Mouse (Mus musculus) cerebellum, adult 2 months (tissue): ENCODE results near the gene Tmem106b. TPM values are rescaled to one million over a fixed set of nuclear protein-coding genes. Genes with fewer than 3 reads are reported as not detected.

Source experiments
- DNase-seq, 2 experiments: peaks; one replicate each; pipeline ENCODE4 v3.0.0; 2021
- H3K27ac ChIP-seq: fragments of 200-500 bp; 2 replicates; pipeline ENCODE4 v1.5.1; 2012; ENCODE audit warnings: low read length, control low read depth, inconsistent platforms; ENCODE audit not compliant: insufficient read depth
- H3K27me3 ChIP-seq: fragments of 200-500 bp; 2 replicates; pipeline ENCODE4 v1.6.1; 2012; ENCODE audit warnings: inconsistent platforms, mild to moderate bottlenecking, low read length, moderate library complexity; ENCODE audit not compliant: control insufficient read depth, insufficient read depth
- H3K4me1 ChIP-seq: fragments of 200-500 bp; 2 replicates; pipeline ENCODE4 v1.6.1; 2011; ENCODE audit warnings: low read length; ENCODE audit not compliant: control insufficient read depth, insufficient read depth
- H3K4me3 ChIP-seq: fragments of 200-500 bp; replicated peaks from 2 replicates; pipeline ENCODE3; 2011; ENCODE audit warnings: mild to moderate bottlenecking, low read depth, low read length, control low read depth; ENCODE audit not compliant: insufficient read depth
- CTCF ChIP-seq: fragments of 200-500 bp; IDR thresholded peaks from 2 replicates; pipeline ENCODE4 v1.5.1; 2011; ENCODE audit warnings: low read depth, mild to moderate bottlenecking, control low read depth, low read length, moderate library complexity, borderline replicate concordance; ENCODE audit not compliant: insufficient read depth
- POLR2A ChIP-seq: fragments of 200-500 bp; IDR thresholded peaks from 2 replicates; pipeline ENCODE4 v1.6.1; 2011; ENCODE audit warnings: low read length, control low read depth, borderline replicate concordance; ENCODE audit not compliant: insufficient read depth
- WGBS: fragments of 180-500 bp; shearing (Covaris S2); methylation state at CpG from one replicate; pipeline ENCODE4 v1.1.7; 2018; 5-methylcytosine and 5-hydroxymethylcytosine counted together
- polyA plus RNA-seq: library from polyadenylated mRNA; depleted of rRNA; stranded (reverse); fragments of >200 nt; gene quantifications from 2 replicates; pipeline ENCODE4 v1.2.3, GENCODE M21; 2012; rRNA removed

The Tmem106b gene
- polyA plus RNA-seq: 52.6 and 64.7 TPM in 2 replicates

DNA sequence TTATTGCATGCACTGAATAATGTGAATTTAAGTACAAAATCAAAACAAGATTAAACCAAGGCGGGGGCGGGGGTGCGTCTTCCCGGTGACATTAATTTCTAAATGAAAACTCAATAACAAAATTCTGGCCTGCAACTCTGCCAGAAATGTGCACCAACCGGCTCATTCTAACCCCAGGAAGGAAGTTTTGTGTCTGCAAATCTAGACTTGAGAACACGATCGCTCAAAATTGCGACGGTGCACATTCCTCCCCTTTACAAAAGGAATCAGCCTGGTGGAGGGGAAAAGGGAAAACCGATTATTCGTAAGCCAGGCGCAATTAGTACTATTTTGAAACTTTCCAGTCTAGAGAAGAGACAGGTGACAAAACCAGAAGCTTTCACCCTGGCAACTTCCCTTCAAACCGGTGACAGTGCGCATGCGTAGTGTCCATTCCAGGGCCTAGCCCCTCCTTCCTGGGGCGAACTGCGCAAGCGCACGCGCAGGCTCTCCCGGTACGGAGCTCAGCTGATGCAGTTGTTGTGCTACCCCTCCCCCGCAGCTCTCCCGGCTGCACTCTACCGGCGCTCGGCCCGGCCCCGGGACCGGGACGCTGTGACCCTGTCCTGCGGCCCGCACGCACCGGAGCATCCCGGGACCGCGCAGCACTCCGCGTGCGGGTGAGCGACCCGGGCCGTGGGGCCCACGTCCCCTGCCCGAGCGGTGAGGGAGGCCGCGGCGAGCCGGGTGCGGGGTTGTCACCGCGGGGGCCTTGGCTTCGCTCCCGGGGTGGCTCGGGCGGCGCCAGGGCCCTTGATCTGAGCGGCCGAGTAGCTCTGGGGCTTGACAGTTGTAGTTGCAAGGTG is at the start of gene Tmem106b:
Tmem106b (plus strand) TSS at position 458 of the 845 bp plus-strand sequence.
- TF ChIP-seq POLR2A (peak; percentile 81), CTCF (no peak)
- Histone ChIP-seq H3K4me3 (peak within 1 kb of the TSS; percentile 81), H3K4me1 (no peaks in the 10 kb centered on the region), H3K27ac (peak within 1 kb of the TSS; percentile 93), H3K27me3 (no peaks in the 10 kb centered on the region)
- DNase-seq: peak; percentile 96 to 97
- WGBS: 2% methylated on average over 61 of the region's 61 CpGs

- 43% methylated on average over 5 of the region's 5 CpGs for WGBS
- DNase-seq: no peak
- TF ChIP-seq POLR2A (no peak), CTCF (no peak)
These were observed 48.1 kb upstream of the Tmem106b start for GRCm38 (mm10) chr6:13021245-13022100.

DNA sequence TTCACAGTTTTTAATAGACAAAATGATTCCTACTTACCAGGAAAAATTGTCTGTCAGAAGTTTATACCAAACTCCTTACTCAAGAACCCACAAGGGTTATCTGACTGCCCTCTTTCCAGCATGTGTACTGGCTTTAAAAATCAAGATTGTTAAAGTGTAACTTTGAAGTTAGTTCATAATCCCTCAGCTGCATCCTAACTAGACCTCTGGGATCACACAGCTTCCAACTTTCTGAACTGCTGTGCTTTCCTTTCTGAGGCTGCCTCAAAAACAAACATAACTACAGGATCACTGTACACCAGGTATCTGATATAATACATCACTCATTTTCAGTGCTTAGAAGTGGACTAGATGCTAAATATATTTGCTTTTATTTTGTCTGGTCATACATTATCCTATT is 39.0 kb upstream of the Tmem106b start:
- no peak for TF ChIP-seq CTCF
- TF ChIP-seq POLR2A: no peak
- DNase-seq: no peak

More at GRCm38 (mm10) chr6:13021245-13022100, 48.1 kb upstream of the Tmem106b start:
- H3K27ac ChIP-seq: no peak overlapping the region
- H3K4me3 ChIP-seq: no peak overlapping the region
- H3K4me1 ChIP-seq: no peaks in the 10 kb centered on the region
- H3K27me3 ChIP-seq: no peaks in the 10 kb centered on the region

DNA sequence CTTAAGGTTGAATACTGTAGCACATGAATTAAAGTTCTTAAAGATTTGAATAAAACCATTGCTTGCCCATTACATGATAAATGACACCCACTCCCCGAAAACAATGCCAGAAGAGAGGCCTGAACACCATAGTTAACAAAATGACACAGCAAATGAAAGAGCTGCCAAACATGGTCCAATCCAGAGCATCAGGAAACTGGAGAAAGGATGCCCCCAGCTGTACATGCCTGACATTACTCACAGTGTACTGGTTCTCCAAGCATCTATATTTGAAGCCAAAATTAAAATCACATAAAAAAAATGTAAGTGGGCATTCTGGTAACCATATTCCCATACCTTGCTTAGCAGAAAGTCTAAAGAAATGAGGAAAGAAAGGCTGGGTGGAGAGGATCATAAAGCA is 38.6 kb upstream of the Tmem106b start:
- Histone ChIP-seq H3K4me1 (no peaks in the 10 kb centered on the region), H3K27me3 (no peaks in the 10 kb centered on the region), H3K27ac (no peak overlapping the region), H3K4me3 (no peak overlapping the region)
- no peak for TF ChIP-seq CTCF
- TF ChIP-seq POLR2A: no peak
- DNase-seq: no peak
- WGBS: 16% methylated on average over 1 of the region's 1 CpGs

More for the DNA sequence above, 39.0 kb upstream of the Tmem106b start:
- Histone ChIP-seq H3K4me1 (no peaks in the 10 kb centered on the region), H3K27ac (no peak overlapping the region), H3K4me3 (no peak overlapping the region), H3K27me3 (no peaks in the 10 kb centered on the region)

- TF ChIP-seq POLR2A (no peak), CTCF (no peak)
- Histone ChIP-seq H3K27ac (no peak overlapping the region), H3K4me3 (no peak overlapping the region), H3K4me1 (no peaks in the 10 kb centered on the region), H3K27me3 (no peaks in the 10 kb centered on the region)
- 71% methylated on average over 4 of the region's 4 CpGs for WGBS
- DNase-seq: no peak
These were observed 17.0 kb upstream of the Tmem106b start for GRCm38 (mm10) chr6:13052408-13053200.

- Histone ChIP-seq H3K27ac (no peak overlapping the region), H3K4me3 (no peak overlapping the region), H3K4me1 (no peaks in the 10 kb centered on the region), H3K27me3 (no peaks in the 10 kb centered on the region)
- TF ChIP-seq POLR2A (no peak), CTCF (no peak)
- DNase-seq: no peak
These were observed 8.1 kb upstream of the Tmem106b start for GRCm38 (mm10) chr6:13061276-13062039.

- H3K4me3 ChIP-seq: no peak overlapping the region
- no peaks in the 10 kb centered on the region for H3K4me1 ChIP-seq
- DNase-seq: no peak
- H3K27ac ChIP-seq: no peak overlapping the region
- H3K27me3 ChIP-seq: no peaks in the 10 kb centered on the region
- TF ChIP-seq CTCF (no peak), POLR2A (no peak)
- 90% methylated on average over 4 of the region's 4 CpGs for WGBS
These were observed 7.5 kb upstream of the Tmem106b start for GRCm38 (mm10) chr6:13062063-13062462.
